Mouse (Mus musculus) Patski (cell line): ENCODE results near the gene Cir1. TPM values are rescaled to one million over a fixed set of nuclear protein-coding genes. Genes with fewer than 3 reads are reported as not detected.

ENCODE experiments used
- ATAC-seq: fragments of 100-300 bp; one replicate; pipeline ENCODE4 v1.8.0; 2021
- CTCF ChIA-PET: fragments of 350-600 bp; sonication (Branson Sonifier 250); formaldehyde crosslinking; loops from one replicate; lab custom pipeline; 2022; ENCODE audit warnings: inconsistent platforms; lab: Charles Lee
- POLR2A ChIA-PET: fragments of 350-600 bp; sonication (Branson Sonifier 250); formaldehyde crosslinking; loops from one replicate; lab custom pipeline; 2022; ENCODE audit warnings: antibody characterized with exemption, inconsistent platforms; lab: Charles Lee
- DNase-seq: peaks from one replicate; pipeline ENCODE4 v3.0.0-alpha.2; 2011; ENCODE audit warnings: low read depth, low spot score
- H3K27me3 ChIP-seq: fragments of 371-371 bp; one replicate; pipeline ENCODE4 v1.5.1; 2021
- CTCF ChIP-seq: fragments of 100-300 bp; IDR thresholded peaks from one replicate; pipeline ENCODE4 v1.5.1; 2021
- in situ Hi-C: fragments of 300-500 bp; cut with MboI; formaldehyde crosslinking; loops from 3 replicates; pipeline ENCODE4 v1.11.1; 2018; ENCODE audit warnings: low pct_unique_long_range_greater_than_20kb, mixed read lengths
- polyA plus RNA-seq: library from polyadenylated mRNA; unstranded; gene quantifications from one replicate; pipeline ENCODE4 v1.2.3, GENCODE M21; 2021

Cir1 gene
- polyA plus RNA-seq, 1 experiment from 2014 or later = 24.1 TPM

DNA sequence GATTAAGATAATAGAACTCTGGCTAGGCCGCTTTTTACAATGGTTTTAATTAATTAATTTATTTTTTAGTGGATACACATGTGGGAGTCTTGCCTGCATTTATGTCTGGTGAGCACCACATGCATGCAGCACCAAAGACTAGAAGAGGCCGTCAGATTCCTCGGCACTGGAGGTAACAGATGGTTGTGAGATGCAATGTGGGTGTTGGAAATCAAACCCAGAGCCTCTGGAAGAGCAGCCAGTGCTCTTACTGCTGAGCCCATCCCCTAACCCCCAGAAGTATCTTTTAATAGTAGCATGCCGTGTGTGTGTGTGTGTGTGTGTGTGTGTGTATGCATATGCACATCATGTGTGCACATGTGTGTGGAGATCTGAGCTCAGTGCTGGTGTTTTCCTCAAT lies 32.7 kb upstream of the Cir1 start:
- H3K27me3 ChIP-seq = no peaks in the 10 kb centered on the region
- in situ Hi-C loops = no loop called here
- no peak for DNase-seq
- CTCF ChIA-PET = interaction anchor here (0.7 to 1.3 kb wide), 2 partner anchors 10 to 67 kb away, joined by 3 to 4 read pairs; no protein-coding TSS in a partner anchor
- no peak for TF ChIP-seq CTCF
- ATAC-seq = no peak
- POLR2A ChIA-PET = no interaction called here

GRCm38 (mm10) chr2:73343701-73344100 lies 31.2 kb upstream of the Cir1 start:
- DNase-seq = no peak
- in situ Hi-C loops = no loop called here
- no peak for ATAC-seq
- no peak for TF ChIP-seq CTCF
- H3K27me3 ChIP-seq = no peaks in the 10 kb centered on the region
- ChIA-PET CTCF (interaction anchor here (1.3 kb wide), 1 partner anchor 8 kb away, joined by 4 read pairs; no protein-coding TSS in a partner anchor), POLR2A (interaction anchor here (0.6 kb wide), 1 partner anchor 910 kb away, joined by 3 read pairs; no protein-coding TSS in a partner anchor)

GRCm38 (mm10) chr2:73338415-73338814 lies 25.9 kb upstream of the Cir1 start:
- no peak for TF ChIP-seq CTCF
- ChIA-PET POLR2A (no interaction called here), CTCF (no interaction called here)
- DNase-seq (no peak), ATAC-seq (no peak)
- H3K27me3 ChIP-seq = no peaks in the 10 kb centered on the region
- in situ Hi-C loops = no loop called here

- ATAC-seq (no peak), DNase-seq (no peak)
- no peak for TF ChIP-seq CTCF
- in situ Hi-C loops = no loop called here
- ChIA-PET POLR2A (no interaction called here), CTCF (interaction anchor here (1.0 to 1.2 kb wide), 2 partner anchors 9 to 95 kb away, joined by 3 to 4 read pairs; no protein-coding TSS in a partner anchor)
- H3K27me3 ChIP-seq = no peaks in the 10 kb centered on the region
These were observed 23.4 kb upstream of the Cir1 start for GRCm38 (mm10) chr2:73335949-73336348.

DNA sequence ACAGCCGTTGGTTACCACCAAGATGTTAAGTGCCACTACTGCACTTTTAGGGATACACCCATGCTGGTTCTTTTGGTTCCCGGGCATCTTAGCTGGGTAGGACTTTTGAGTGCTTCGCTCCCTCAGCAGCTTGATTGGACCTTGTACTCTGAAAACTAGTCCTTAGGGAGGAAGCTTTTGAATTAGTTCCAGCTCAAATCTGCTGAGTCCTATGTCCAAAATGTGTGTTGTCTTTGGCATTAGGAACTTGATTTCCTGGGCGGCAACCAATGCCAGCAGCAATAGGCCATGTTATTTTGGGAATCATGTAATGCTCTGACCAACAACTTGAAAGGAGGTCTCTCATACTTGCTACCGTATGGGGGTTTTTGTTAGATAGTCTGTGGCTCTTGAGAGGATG lies 13.4 kb upstream of the Cir1 start:
- no peak for TF ChIP-seq CTCF
- H3K27me3 ChIP-seq = no peaks in the 10 kb centered on the region
- ATAC-seq (no peak), DNase-seq (no peak)
- ChIA-PET CTCF (no interaction called here), POLR2A (no interaction called here)
- in situ Hi-C loops = no loop called here

DNA sequence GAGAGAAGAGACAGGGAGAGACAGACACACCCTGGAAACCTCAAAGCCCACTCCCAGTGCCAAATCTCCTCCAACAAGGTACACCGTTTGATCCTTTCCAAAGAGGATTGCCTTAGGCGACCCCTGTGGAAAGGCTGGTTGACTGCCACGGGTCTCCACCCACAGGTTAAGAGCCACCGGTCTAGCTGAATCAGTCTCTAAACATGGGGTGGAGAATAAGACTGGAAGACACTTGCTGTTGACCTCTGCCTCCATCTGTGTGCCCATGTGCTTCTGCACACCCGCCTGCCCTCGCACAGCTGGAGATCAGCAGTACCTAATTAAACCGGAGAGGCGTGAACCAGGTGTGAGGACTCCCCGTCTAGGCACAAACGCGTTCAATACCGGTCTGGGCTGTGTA lies 10.5 kb upstream of the Cir1 start:
- POLR2A ChIA-PET = interaction anchor here (2.1 kb wide), 1 partner anchor 10 kb away, joined by 4 read pairs; no protein-coding TSS in a partner anchor
- CTCF ChIA-PET = no interaction called here
- no peaks in the 10 kb centered on the region for H3K27me3 ChIP-seq
- in situ Hi-C loops = no loop called here
- no peak for TF ChIP-seq CTCF
- no peak for ATAC-seq
- DNase-seq = no peak

GRCm38 (mm10) chr2:73319218-73319617 lies 6.7 kb upstream of the Cir1 start:
- DNase-seq (no peak), ATAC-seq (no peak)
- H3K27me3 ChIP-seq = no peaks in the 10 kb centered on the region
- ChIA-PET POLR2A (no interaction called here), CTCF (no interaction called here)
- in situ Hi-C loops = no loop called here
- TF ChIP-seq CTCF = no peak

- H3K27me3 ChIP-seq = no peaks in the 10 kb centered on the region
- DNase-seq = no peak
- CTCF ChIA-PET = no interaction called here
- no peak for ATAC-seq
- POLR2A ChIA-PET = no interaction called here
- in situ Hi-C loops = no loop called here
- no peak for TF ChIP-seq CTCF
These were observed 4.9 kb upstream of the Cir1 start for GRCm38 (mm10) chr2:73317426-73317825.

DNA sequence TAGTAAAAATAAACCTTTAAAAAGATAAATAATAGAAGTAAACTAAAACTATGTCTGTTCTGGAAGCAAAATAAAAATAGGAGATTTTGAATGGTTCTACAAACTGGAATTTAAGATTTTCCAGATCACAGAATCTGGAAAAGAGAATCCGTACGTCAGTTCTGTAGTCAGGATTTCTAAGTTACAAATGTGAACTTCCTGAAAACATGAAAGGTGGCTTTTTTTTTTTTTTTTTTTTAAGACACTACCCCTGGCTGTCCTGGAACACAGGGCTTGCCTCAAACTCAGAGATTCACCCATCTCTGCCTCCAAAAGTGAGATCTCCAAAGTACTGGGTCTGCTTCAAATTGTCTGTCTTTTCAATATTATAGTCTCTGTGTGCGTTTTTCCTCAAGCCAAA lies 1.8 kb upstream of the Cir1 start:
- no peak for TF ChIP-seq CTCF
- no peak for DNase-seq
- in situ Hi-C loops = no loop called here
- POLR2A ChIA-PET = interaction anchor here (0.6 kb wide), 1 partner anchor 12 kb away, joined by 4 read pairs; no protein-coding TSS in a partner anchor
- CTCF ChIA-PET = no interaction called here
- ATAC-seq = no peak
- no peaks in the 10 kb centered on the region for H3K27me3 ChIP-seq

DNA sequence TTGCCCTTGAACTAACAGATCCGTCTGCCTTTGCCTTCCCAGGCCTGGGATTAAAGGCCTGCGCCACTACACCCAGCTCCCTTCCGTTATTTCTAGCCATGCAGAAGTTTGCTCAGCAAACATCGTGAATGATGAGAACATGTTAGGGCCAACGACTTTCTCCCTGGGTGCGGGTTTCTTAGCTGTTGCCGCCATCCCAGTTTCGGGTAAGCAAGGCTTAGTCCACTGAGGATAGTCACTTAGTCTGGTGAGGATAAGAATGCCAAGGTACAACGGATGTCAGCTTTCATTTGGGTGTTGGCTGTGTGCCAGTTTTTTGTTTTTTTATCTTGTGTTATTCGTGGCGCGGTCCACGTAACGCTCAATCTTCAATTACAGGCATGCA lies 608 bp upstream of the Cir1 start:
- ChIA-PET CTCF (interaction anchor here (1.6 kb wide), 1 partner anchor 27 kb away, joined by 4 read pairs; no protein-coding TSS in a partner anchor), POLR2A (interaction anchor here (1.1 to 1.3 kb wide), 2 partner anchors 11 to 114 kb away, joined by 4 to 5 read pairs; no protein-coding TSS in a partner anchor)
- ATAC-seq (no peak), DNase-seq (peak; percentile 17)
- no peaks in the 10 kb centered on the region for H3K27me3 ChIP-seq
- in situ Hi-C loops = no loop called here
- TF ChIP-seq CTCF = no peak

- no peak for TF ChIP-seq CTCF
These were observed 6.5 kb downstream of the Cir1 start for GRCm38 (mm10) chr2:73306006-73306405.

DNA sequence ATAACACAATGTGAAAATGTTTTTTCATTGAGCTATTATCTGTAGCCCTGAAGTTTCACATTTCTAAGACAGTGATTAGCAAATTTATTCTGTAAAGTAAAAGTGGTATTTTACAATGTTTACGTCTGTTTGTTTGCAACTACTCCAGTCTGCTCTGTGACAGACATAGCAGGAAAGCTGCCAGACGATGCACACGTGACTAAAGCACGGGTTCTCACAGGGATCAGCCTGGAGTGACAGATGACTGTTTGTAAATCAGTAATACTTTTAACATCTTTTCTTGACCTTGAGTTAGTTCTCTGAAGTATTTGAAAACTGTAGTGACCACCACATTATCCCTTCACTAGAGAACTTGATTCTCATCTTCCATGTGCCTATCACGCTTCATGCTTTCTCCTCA lies 8.0 kb downstream of the Cir1 start:
- in situ Hi-C loops = no loop called here
- TF ChIP-seq CTCF = no peak
- no peak for ATAC-seq
- ChIA-PET POLR2A (interaction anchor here (1.1 kb wide), 1 partner anchor 1881 kb away, joined by 3 read pairs; no protein-coding TSS in a partner anchor), CTCF (no interaction called here)
- no peak for DNase-seq
- H3K27me3 ChIP-seq = no peaks in the 10 kb centered on the region

More at GRCm38 (mm10) chr2:73306006-73306405, 6.5 kb downstream of the Cir1 start:
- CTCF ChIA-PET = no interaction called here
- in situ Hi-C loops = no loop called here
- POLR2A ChIA-PET = no interaction called here
- no peak for ATAC-seq
- no peak for DNase-seq
- H3K27me3 ChIP-seq = no peaks in the 10 kb centered on the region
